Mouse (Mus musculus): ENCODE data around the gene Icosl.
"Not testable (repeated sequence)": the region's sequence is repeated elsewhere in the genome, so short reads cannot be mapped to it uniquely, and the experiment has no call there.

Gene Icosl

DNA sequence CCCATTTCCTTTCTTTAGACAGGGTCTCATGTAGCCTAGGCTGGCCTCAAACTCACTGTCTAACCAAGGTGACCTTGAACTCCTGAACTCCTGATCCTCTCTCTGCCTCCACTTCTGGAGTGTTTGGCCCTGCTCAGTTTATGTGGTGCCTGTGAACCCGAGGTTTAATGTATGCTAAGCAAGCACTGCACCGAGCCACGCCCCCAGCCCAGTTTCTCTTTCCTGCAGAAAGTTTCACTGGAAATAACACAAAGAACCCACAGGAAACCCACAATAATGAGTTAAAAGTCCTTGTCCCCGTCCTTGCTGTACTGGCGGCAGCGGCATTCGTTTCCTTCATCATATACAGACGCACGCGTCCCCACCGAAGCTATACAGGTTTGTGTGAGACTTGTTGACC, 5.9 kb downstream of the Icosl start:
- no peak for DNase-seq (ENCODE audit: low spot score)

DNA sequence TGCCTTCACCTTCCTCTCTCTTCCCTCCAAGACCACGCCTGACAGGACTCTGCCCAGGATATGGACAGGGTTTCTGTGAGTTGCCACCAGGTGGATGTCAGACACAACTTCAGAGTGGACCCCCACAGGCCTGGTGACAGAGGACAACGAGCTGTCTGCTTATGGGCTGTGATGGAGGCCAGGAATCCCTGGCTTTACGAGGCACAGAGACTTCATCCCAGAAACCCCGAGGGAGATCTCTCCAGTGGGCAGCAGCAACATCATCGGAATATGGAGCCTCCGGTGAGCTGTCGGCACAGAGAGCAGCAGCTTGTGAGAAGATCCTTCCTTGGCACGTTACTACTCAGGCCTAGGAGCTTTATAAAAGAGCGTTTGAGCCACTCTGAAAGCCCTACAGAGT, 8.8 kb downstream of the Icosl start:
- DNase-seq (ENCODE audit: low spot score): no peak

DNA sequence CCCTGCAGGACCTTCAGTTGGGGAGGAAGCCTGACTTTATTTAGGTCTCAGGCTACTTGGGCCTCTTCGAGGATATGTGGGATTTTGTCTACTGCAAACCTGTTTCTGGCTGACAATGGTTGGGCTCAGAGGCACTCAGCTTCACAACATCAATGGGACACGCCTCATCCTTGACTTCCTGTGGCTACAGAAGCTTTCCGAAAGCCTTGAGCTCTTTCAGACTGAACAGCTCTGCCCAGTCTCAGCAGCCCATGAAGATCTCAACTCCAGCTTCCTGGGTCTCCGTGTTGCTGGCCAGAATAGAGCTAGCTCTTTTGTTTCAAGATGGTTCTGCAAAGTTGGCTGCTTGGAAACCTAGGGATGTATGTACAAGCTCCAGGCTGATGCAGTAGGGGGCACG, 9.2 kb downstream of the Icosl start:
- no peak for DNase-seq (ENCODE audit: low spot score)

DNA sequence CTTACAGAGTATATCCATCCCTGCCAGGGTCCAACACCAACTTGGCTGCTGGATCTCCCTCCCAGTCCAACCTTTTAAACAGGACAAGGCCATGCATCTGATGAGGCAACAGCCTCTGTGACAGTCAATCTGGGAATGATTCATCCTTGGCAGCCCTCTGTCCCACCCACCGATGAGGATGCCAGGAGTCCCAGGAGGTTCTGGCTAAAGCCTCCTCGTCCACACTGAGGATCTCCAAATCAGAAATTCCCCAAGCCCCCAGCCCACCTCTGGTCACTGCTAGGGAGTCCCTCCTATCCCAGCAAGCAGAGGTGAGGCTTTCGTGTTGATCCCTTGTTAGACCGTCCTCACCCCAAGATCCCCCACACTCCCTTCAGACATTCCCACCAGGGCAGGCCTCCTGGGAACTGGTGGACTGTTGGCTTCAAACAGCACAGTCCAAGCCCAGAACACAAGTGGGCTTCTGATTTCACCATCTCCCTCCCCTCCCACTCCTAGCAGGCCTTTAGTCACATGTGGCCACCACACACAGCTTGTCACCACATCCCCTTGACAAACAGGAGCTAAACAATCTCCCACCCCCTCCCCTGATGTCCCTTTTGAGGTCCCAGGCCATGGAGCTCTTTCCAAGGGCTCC, 11.0 kb downstream of the Icosl start:
- peak; percentile 32 for DNase-seq (ENCODE audit: low spot score)

DNA sequence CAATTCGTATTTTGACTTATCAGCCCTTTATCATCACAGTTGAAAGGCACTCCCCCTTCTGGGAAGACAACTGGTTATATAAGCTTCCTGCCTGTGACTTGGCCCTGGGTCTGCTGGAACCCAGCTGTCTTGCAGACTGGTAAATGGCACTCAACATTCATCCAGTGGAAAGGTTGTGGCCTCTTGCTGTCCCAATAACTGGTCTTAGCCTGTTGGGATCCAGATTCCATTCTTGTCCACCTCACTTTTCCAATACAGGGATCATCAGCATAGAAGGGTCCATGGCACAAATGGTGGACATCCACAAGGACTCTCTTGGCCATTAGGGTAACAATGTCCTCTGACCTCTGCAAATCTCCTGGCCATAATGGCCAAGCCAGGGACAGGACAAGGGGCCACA, 15.0 kb downstream of the Icosl start:
- DNase-seq (ENCODE audit: low spot score): no peak

DNA sequence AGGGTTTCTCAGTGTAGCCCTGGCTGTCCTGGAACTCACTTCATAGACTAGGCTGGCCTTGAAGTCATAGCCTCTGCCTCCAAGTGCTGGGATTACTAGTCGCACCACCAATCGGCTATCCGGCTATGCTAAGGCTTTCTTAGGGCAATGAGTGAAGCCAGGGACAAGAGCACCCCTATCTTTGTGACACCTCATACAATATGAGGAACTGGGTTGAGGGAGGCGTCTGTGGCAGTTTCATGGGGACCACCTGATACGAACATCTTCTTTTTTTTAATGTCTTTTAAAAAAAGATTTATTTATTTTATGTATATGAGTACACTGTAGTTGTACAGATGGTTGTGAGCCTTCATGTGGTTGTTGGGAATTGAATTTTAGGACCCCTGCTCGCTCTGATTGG, 16.6 kb downstream of the Icosl start:
- no peak for DNase-seq (ENCODE audit: low spot score)

DNA sequence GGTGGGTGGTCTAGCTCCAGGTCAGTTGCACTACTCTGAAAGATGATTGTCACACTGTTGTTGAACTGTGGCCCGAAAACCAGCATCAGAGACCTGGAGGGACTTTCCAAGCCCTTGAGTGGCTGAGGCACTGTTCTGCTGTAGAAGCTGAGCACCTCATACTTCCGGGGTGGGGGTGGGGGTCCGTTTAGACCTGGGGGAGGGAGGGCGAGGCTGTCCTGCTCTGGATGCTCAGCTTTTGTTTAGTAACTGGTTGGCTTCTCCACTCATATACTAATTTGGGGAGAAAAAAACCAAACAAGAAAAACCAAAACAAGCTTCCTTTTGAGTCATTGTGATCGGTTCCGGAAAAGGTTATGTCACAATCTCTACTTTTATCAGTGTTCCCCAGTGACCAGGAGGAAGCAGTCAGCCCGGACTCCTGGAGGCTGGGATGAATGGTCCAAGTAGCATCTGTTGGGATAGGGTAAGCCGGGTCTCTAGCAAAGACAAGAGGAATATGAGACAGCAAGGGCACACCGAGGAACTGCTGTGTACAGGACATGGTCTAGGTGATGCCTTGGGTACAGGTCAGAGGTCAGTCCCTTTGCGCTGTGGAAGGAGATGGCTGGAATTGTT, 17.5 kb downstream of the Icosl start:
- no peak for DNase-seq (ENCODE audit: low spot score)

DNA sequence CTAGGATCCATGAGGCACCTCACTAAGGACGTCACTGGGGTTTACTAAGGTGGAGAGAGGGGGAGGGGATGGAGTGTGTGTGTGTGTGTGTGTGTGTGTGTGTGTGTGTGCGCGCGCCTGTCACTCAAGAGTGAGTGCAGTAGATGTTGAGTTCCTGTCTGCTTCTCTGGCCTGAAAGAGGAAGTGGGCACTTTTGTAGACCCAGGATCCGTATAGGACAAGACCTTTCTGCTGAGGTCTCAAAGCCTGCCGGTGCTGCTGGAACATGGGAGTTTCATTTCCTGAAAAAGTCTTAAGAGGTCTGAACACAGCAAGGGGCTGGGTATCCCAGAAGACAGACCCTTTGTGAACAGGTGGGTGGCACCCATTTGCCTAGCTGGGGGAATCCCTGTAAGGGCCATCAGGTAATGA, 18.0 kb downstream of the Icosl start:
- no peak for DNase-seq (ENCODE audit: low spot score)

DNA sequence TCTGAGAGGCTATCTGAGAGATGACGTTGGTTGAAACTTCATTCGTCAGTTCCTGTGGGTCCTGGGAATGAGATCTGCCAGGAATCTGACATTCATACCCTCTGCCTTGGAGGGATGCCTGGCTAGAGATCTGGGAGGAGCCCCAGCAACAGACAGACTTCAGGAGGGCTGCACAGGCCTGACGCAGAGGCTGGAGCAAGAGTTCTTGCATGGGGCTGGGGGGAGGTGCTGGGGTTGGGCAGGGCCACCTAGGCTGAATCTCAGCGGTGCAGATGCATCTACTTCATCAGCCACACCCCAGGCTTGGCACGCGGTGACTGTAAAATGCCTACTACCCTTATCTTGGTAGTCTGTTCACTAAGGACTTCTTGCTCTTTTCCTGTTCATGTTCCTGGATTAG, 21.1 kb downstream of the Icosl start:
- peak; percentile 30 for DNase-seq (ENCODE audit: low spot score)

DNA sequence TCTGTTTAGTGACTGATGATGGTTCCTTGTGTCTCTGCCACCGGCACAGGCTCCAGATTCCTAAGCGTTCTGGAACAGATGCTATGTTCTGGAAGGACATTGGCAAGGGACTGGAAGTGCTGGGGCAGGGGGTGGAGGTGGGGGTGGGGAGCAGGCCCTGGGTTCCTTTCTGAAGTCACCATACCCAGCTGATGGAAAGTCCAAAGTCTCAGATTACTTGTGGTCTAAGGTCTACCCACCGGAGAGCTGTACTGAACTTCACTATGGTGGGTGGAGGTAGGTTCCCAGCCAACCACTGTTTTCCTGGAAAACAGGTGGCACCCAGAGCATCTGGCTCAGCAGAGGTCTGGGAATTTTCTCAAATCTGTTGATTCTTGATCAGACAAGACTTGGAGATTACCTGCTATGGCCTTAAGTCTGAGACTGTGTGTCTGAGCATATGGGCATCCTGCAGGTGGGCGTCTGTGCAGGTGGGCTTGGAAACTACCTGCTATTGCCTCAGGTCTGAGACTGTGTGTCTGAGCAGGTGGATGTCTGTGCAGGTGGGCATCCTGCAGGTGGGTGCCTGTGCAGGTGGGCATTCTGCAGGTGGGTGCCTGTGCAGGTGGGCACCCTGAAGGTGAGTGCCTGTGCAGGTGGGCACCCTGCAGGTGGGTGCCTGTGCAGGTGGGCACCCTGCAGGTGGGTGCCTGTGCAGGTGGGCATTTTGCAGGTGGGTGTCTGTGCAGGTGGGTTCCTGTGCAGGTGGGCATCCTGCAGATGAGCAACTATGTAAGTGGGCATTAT, 21.8 kb downstream of the Icosl start:
- no peak for DNase-seq (ENCODE audit: low spot score)

DNA sequence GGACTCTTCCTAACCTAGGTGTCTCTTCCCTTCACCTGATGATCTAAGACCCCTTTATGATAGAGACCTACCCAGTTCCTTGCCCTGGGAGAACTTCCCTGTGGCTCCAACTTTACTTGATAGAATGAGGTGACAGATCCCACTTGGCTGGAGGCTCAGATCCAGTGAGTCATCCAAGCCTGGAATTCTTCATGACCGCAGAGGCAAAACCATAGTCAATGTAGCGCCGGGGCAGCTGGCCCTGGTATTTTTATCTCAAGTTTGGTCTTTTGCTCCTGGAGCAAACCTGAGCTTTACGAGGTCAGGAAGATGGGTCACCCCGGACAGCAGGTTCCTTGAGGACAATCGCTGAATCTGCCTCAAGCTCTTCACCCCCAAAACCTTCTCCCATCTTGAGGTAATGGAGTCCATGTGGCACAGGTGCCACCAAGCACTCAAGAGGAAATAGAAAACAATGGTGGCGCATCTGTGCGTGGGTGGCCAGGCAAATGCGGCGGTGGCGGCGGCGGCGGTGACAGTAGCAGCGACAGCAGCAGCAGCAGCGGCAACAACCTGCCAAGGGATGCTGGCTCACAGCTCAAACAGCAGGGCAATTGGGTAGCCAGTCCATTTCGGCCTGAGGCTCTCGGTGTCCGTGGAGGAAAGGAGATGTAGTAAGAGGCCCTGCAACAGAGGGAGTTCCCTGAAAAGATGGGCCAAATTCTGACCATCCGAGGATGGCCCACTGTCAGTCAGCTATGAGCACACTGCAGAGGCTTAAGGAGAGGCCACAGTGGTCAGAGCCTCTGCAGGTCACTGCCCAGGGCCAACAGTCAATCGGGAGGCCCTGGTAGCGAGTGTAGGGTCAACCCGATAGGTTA, 23.0 kb downstream of the Icosl start:
- DNase-seq (ENCODE audit: low spot score): peak; percentile 32

DNA sequence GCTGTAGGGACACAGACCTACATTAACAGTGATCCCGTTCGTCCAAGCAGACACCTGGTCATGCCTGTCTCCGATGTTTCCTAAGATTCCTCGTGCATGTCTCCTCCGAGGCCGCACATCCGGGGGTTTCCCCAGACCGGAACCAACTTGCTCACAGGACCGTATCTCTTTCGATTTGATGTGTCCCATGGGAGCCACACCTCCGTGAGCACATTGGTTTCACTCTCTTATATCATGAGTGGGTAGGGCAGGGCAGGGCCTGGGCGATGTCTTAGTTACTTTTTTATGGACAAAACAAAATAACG, 23.6 kb downstream of the Icosl start:
- DNase-seq (ENCODE audit: low spot score): no peak

DNA sequence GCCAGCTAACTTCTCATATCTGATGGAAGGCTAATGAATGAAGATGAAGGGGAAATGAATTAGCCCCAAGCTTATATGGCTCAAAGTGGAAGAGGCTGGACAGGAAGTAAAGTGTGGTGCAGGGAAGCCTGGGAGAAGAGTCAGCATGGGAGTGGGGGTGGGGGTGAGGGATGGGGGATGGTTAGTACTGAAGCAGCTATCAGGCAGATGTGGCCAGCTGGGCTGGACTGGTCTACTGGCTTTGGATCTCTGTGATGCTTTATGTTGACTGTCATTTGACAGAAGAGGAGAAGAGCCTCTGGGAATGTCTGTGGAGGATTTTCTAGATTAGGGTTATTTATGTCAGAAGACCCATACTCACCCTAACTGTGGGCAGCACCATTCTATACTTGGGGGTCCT, 26.1 kb downstream of the Icosl start:
- DNase-seq (ENCODE audit: low spot score): no peak

DNA sequence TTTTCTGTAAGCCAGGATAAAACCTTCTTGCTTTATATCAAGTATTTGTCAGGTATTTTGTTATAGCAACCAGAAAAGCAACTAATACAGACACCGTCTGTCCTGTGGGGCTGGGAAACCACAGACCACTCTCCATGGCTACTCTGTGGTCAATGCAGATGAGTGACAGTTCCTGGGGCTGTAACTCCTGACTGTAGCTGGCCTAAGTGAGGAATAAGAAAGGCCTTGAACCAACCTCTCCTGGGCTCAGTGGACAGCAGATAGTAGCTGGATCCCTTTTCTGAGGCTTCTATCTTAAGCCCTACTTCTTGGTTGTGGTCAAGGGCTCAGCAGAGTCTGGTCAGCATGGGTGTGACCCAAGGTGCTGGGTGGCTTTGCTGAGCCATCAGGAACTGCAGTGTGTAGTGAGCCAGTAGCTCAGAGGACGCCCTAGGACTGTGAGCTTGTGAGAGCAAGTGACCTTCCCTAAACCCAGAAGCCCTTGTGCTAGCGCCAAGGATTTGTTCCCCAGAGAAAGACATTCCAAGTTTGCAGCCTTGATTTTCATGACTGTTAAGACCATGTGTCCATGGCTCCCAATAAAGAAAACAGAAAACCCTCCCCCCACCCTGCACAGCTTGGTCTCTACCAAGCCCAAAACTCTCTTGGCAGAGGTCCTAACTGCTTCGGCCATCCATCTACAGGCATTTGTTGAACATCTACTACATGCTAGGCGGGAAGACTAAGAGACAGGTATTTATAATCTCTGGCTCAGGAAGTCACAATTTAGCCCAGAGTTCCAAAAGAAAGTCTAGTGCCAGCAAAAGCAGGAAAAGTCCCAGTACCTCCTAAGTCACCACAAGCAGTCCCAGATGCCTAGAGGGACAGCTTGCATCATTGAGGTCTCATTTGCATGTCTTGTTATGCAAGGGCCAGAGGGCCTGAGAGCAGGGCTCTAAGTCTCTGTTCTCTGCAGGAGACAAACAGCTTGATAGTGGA, 27.1 kb downstream of the Icosl start:
- no peak for DNase-seq (ENCODE audit: low spot score)

DNA sequence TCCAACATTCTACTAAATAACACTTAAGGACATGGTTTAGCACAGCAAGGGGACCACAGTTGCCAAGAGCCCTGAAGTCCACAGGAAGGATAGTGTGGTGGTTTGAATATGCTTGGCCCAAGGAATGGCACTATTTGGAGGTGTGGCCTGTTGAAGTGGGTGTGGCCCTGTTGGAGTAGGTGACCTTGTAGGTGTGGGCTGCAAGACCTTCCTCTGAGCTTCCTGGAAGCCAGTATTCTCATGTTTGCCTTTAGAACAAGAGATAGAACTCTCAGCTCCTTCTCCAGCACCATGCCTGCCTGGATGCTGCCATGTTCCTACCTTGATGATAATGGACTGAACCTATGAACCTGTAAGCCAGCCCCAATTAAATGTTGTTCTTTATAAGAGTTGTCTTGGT, 30.8 kb downstream of the Icosl start:
- DNase-seq (ENCODE audit: low spot score): not testable (repeated sequence)

DNA sequence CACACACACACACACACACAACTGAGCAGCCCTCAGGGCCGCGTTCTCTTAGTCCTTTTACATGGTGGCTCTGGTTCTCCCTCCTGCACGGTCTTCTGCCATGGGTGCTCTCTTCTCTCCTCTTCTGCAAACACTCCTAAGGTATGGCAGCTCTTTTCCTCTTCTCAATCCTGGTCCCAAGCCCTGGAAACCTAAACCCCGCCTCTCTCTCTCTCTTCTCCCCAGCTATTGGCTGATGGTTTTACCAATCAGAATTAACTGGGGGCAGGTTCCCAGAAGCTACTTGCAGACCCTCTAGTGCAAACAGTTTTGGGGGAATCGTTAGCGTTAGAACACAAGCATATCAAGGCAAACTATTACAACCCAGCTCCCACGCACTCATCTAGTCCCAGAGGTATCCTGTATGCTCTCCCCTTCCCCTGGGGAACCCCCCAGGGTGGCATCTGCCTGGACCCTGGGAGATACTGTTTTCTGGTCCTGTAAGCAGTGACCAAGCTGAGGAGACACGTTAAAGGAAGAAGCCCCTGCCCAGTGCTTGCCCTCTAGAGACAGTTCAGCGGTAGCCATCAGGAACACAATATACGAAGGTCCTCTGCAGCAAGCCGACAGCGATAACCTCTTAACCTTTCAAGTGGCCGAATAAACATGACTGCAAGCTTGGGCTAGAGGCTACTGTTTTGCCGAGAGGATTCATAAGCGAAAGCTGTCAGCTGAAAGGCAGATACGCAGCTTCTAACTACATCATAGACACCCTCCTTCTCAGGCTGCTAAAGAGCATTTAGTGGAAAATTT, 32.1 kb downstream of the Icosl start:
- DNase-seq (ENCODE audit: low spot score): no peak

DNA sequence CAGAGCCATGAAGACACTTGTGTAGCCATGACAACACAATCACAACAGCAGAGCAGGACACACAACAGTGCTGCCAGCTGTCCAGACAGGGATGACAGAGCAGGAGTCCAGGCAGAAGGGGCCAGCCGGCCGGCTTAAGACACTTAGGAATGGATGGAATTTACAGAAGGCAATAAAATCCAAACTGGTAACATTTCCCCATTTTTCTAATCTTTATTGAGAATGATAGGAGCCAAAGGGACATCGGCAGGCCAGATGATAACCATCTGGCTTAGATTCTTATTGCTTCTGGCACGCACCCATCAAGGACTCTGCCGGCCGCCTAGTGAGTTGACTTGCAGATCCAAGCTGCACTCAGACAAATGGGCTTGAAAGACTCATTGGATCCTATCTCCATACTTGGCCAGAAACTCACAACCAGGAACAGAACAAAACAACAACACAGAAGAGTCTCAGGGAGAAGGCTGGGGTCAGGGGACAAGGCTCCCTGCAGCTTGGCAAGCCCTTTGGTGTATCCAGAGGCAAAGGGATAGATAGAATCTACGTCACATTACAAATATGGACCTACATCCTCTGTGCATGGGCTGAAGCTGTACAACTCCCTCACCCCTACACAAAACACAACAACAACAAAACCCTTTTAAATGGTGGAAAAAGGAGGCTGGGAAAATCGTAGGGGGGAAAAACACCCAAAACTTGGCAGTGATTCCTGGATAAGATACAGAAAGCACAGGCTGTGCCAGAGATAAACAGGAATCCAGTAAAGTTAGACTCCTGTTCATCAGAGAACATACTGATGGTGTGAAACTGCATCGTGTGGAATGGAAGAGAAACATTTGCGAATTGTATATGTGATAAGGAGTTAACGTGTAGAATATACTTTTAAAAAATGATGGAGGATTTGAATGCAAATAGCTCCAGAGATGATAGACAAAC, 35.7 kb downstream of the Icosl start:
- peak; percentile 75 for DNase-seq (ENCODE audit: low spot score)

DNA sequence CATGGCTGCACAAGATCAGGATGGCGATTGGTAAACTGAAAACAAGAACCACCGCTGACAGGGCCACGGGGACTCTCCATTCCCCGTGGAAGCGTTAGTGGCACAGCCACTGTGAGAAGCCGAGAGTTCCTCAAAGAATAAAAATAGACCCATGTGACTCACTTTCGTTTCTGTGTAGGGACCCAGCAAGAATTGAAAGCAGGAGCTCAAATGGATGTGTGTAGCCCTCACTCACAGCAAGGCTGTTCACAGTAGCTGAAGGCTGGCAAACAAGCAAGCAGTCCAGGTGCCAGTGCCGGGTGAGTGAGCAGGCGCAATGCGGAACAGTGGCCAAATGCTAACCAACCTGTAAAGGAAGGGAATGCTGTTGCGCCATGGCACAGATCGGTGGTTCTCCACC, 36.4 kb downstream of the Icosl start:
- DNase-seq (ENCODE audit: low spot score): peak; percentile 31

DNA sequence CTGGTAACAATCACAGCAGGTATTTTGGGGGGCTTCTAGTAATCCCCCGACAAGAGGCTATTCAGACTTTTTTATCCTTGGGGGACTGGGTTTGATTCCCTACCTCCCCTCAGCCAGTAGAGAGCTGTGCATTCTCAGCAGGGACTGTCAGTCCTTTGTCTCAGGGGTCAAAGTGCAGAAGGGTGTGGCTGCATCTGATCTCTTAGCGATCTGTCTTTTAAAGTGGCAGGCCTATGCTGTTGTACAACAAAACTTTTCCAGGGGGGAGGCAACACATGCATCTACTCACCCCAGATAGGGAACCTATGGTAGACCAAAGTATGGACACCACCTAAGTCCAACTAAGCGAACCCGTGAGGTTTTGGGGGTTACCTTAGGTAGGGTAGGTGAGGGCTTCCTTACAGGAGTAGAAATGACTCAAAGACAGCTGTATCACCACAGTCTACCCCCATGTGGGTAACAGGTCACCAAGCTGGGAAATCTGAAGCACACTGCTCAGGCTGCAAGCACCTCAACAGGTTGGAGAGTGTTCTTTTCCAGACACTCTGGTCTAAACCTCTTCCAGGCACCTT, 45.5 kb downstream of the Icosl start:
- DNase-seq (ENCODE audit: low spot score): no peak
